ENCODE assay signal across 27 mouse cellular contexts in genomic region chr14:99107631-99108187, GRCm38 (mm10).
"Had no signal": no experiment of that assay in that cellular context is flagged by ENCODE, and none has a peak within 500 bp of the region (broad histone marks: within the 10 kb centered on the region; RNA-seq: fewer than 3 reads in every experiment).

No protein-coding gene starts in this region.

- DNase-seq: gastrocnemius, postnatal 14 days; gastrocnemius, postnatal 36 days; heart, adult 11 months; heart, adult 2 months; heart, postnatal 14 days; heart, postnatal 36 days; kidney, adult 18-20 months; kidney, adult 8-10 months; kidney, postnatal 10 days; kidney, postnatal 25 days; kidney, postnatal 4 days; layer of hippocampus, adult 9-11 months; layer of hippocampus, postnatal 36 days; liver; liver, embryonic 13.5 days had no signal

- H3K27me3 ChIP-seq: heart, embryonic 13.5 days; heart, embryonic 15.5 days; hindbrain, embryonic 13.5 days; hindbrain, embryonic 15.5 days; intestine, embryonic 15.5 days; limb, embryonic 12.5 days; liver, embryonic 13.5 days; liver, embryonic 15.5 days had no signal

- H3K9me3 ChIP-seq: heart, embryonic 13.5 days; heart, embryonic 15.5 days; hindbrain, embryonic 13.5 days; hindbrain, embryonic 15.5 days; intestine, embryonic 15.5 days; limb, embryonic 10.5 days; limb, embryonic 12.5 days; liver, embryonic 13.5 days; liver, embryonic 15.5 days had no signal

- ATAC-seq: inflammation-experienced regulatory T-cells, adult 6 months; intestine, embryonic 15.5 days; intestine, postnatal 0 days had no signal

- H3K27ac ChIP-seq: heart, adult 2 months; heart, embryonic 13.5 days; heart, embryonic 15.5 days; hindbrain, embryonic 13.5 days; hindbrain, embryonic 15.5 days; intestine, embryonic 15.5 days; limb, embryonic 10.5 days; limb, embryonic 12.5 days; liver, embryonic 13.5 days; liver, embryonic 15.5 days had no signal

- H3K9ac ChIP-seq: heart, embryonic 13.5 days; heart, embryonic 15.5 days; hindbrain, embryonic 13.5 days; hindbrain, embryonic 15.5 days; intestine, embryonic 15.5 days; limb, embryonic 12.5 days; liver, embryonic 13.5 days; liver, embryonic 15.5 days had no signal

- H3K4me2 ChIP-seq: heart, embryonic 11.5 days; heart, embryonic 13.5 days; heart, embryonic 15.5 days; hindbrain, embryonic 13.5 days; hindbrain, embryonic 15.5 days; intestine, embryonic 15.5 days; limb, embryonic 12.5 days; liver, embryonic 11.5 days; liver, embryonic 13.5 days; liver, embryonic 15.5 days had no signal

- H3K4me1 ChIP-seq: heart, embryonic 13.5 days; heart, embryonic 15.5 days; hindbrain, embryonic 13.5 days; hindbrain, embryonic 15.5 days; intestine, embryonic 15.5 days; limb, embryonic 10.5 days; limb, embryonic 12.5 days had no signal

- H3K4me3 ChIP-seq: heart, adult 2 months; heart, embryonic 13.5 days; heart, embryonic 15.5 days; hindbrain, embryonic 13.5 days; hindbrain, embryonic 15.5 days; intestine, embryonic 15.5 days; limb, embryonic 10.5 days; limb, embryonic 12.5 days; liver, embryonic 13.5 days; liver, embryonic 15.5 days had no signal
